In the genomic region with DNA sequence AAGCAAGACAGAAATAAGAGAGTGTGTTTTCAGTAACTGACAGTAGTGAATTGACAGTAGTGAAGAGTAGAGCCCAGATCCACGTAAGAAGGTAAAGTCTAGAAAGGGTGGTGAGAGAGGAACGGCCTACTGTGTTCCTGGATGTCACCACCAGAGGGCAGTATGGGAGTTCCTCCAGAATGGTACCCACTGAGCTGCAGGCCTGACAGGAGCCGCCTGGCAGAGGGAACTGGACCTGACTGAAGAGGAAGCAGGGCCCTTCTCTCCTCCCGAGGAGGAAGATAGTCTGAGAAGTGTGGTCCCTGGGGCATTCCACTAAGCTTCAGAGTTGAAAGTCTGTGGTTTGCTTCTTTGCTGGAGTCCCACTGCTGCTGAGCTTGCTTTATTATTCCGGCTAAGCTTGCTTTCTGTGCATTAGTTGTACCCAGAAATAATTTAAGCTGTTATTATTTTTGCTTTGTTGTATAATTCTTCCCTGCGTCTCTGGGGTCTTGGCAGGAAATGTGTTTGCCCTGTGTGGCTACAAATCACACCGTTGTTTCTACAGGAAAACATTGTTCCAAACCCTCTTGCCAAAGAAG, we compare ENCODE assay signal across 1 mouse cellular context.
TF ChIP-seq lines count a peak whose summit lies in the region.

No protein-coding gene starts in this region.

TF ChIP-seq in CH12.LX, 34 proteins besides CTCF, POLR2A, EP300 and RAD21:
- TF ChIP-seq SMC3 (IDR thresholded peaks at IDR 0.05; ENCODE audit: low read depth, low read length): peak; percentile 98
- peak; percentile 71; the same call in 1 of the 2 replicates for TF ChIP-seq IRF4 (IDR thresholded peaks at IDR 0.05; ENCODE audit: low read depth, low read length)
- TF ChIP-seq MAFK (IDR thresholded peaks at IDR 0.05; ENCODE audit: insufficient replicate concordance, low read length): peak; percentile 69
- no peak for TF ChIP-seq POLR2AphosphoS2 (IDR thresholded peaks at IDR 0.05; ENCODE audit: low read depth, low read length)
- peak; percentile 56; the same call in 1 of the 2 replicates for TF ChIP-seq MEF2A (IDR thresholded peaks at IDR 0.05; ENCODE audit: borderline replicate concordance, low read depth, low read length)
- TF ChIP-seq ZKSCAN1 (IDR thresholded peaks at IDR 0.05; ENCODE audit: borderline replicate concordance, low read depth, low read length): no peak
- peak; percentile 53; the same call in 1 of the 2 replicates for TF ChIP-seq MXI1 (IDR thresholded peaks at IDR 0.05; ENCODE audit: low read depth, low read length)
- peak; percentile 48; the same call in 1 of the 2 replicates for TF ChIP-seq SIN3A (IDR thresholded peaks at IDR 0.05; ENCODE audit: low read length)
- 0 out of 2 replicates have a peak, but pooled peaks have one; percentile 18 for TF ChIP-seq NELFE (IDR thresholded peaks at IDR 0.05; ENCODE audit: low read depth, low read length)
- no peak for TF ChIP-seq CHD1 (IDR thresholded peaks at IDR 0.05; ENCODE audit: low read depth, low read length)
- TF ChIP-seq ELF1 (IDR thresholded peaks at IDR 0.05; ENCODE audit: low read depth, low read length): peak; percentile 61
- no peak; the same call in 1 of the 2 replicates for TF ChIP-seq MYC (IDR thresholded peaks at IDR 0.05; ENCODE audit: low read depth, low read length)
- TF ChIP-seq JUN (IDR thresholded peaks at IDR 0.05; ENCODE audit: insufficient read depth, low read depth, low read length): no peak
- TF ChIP-seq TCF12 (IDR thresholded peaks at IDR 0.05; ENCODE audit: low read depth, low read length): peak; percentile 11; the same call in 1 of the 2 replicates
- peak; percentile 82 for TF ChIP-seq ZC3H11A (IDR thresholded peaks at IDR 0.05; ENCODE audit: low read depth, low read length)
- peak; percentile 30; the same call in 1 of the 2 replicates for TF ChIP-seq ETS1 (conservative IDR thresholded peaks at IDR 0.05; ENCODE audit: low read depth, low read length)
TF ChIP-seq in CH12.LX: peak in this region for 11.
